In genomic region chr9:77713301-77713700, GRCm38 (mm10) we compare ENCODE assay signal across 19 mouse cellular contexts.
"Had no signal": no experiment of that assay in that cellular context is flagged by ENCODE, and none has a peak within 500 bp of the region (broad histone marks: within the 10 kb centered on the region; RNA-seq: fewer than 3 reads in every experiment).

No protein-coding gene starts in this region.

- H3K4me1 ChIP-seq: limb, embryonic 10.5 days; limb, embryonic 13.5 days; stomach, embryonic 15.5 days had no signal

- H3K27me3 ChIP-seq: limb, embryonic 13.5 days; stomach, embryonic 15.5 days had no signal

- H3K4me2 ChIP-seq: limb, embryonic 13.5 days; lung, embryonic 14.5 days; midbrain, embryonic 11.5 days; stomach, embryonic 15.5 days had no signal

- H3K36me3 ChIP-seq: limb, embryonic 10.5 days; limb, embryonic 13.5 days; stomach, embryonic 15.5 days had no signal

- DNase-seq: kidney, adult 2 months; kidney, postnatal 10 days; kidney, postnatal 36 days; layer of hippocampus, postnatal 36 days; liver; liver, postnatal 0 days; lung, embryonic 14.5 days; midbrain, embryonic 14.5 days; retina, postnatal 1 day; right cerebral cortex, postnatal 25 days; spleen, adult 18-20 months; thymus, postnatal 25 days had no signal

- H3K9ac ChIP-seq: limb, embryonic 13.5 days; liver, embryonic 14.5 days; liver, postnatal 0 days; lung, embryonic 14.5 days; stomach, embryonic 15.5 days had no signal

- ATAC-seq: liver, postnatal 0 days; lung, postnatal 0 days had no signal

- H3K27ac ChIP-seq: limb, embryonic 10.5 days; limb, embryonic 13.5 days; liver, embryonic 14.5 days; macrophage; stomach, embryonic 15.5 days had no signal

- H3K9me3 ChIP-seq: limb, embryonic 10.5 days; limb, embryonic 13.5 days; stomach, embryonic 15.5 days had no signal

- H3K4me3 ChIP-seq: limb, embryonic 10.5 days; limb, embryonic 13.5 days; stomach, embryonic 15.5 days had no signal
